Mouse (Mus musculus): Measurements from ENCODE around the gene Cpsf4l. TPM values are rescaled to one million over a fixed set of nuclear protein-coding genes. Genes with fewer than 3 reads are reported as not detected.

Gene Cpsf4l
- total RNA-seq, 1 experiment = 19.6 TPM

GRCm38 (mm10) chr11:113729239-113729638, 19.4 kb upstream of the Cpsf4l start:
- peaks cover 33% of the 10 kb centered on the region for H3K36me3 ChIP-seq (ENCODE audit: control insufficient read depth, insufficient read depth, low read length, poor library complexity, severe bottlenecking)
- no peak overlapping the region for H3K4me3 ChIP-seq (ENCODE audit: insufficient read depth in 1 of 2, low read depth in 1 of 2, low read length in 2 of 2, poor library complexity in 1 of 2, severe bottlenecking in 1 of 2)
- 0 out of 2 replicates have a peak overlapping the region, but pooled peaks have one; percentile 17 for H3K9ac ChIP-seq (ENCODE audit: insufficient read depth, low read depth, low read length, poor library complexity, severe bottlenecking)
- no peak overlapping the region for H3K27ac ChIP-seq (ENCODE audit: insufficient read depth, low read depth, low read length, poor library complexity, severe bottlenecking)
- DNase-seq (ENCODE audit: low read depth, low spot score) = no peak
- H3K4me1 ChIP-seq (ENCODE audit: control insufficient read depth in 2 of 2, insufficient read depth in 2 of 2, low read length in 2 of 2, poor library complexity in 1 of 2) = peaks cover 2 to 22% of the 10 kb centered on the region in 2 experiments; a peak in 2 of 4 replicates
- in situ Hi-C loops (cut with MboI; ENCODE audit: low sequenced_read_pairs in 2 of 2, unreplicated experiment in 2 of 2) = no loop called here
- TF ChIP-seq CHD2 (IDR thresholded peaks at IDR 0.05; ENCODE audit: low read depth, low read length) (no peak), HCFC1 (IDR thresholded peaks at IDR 0.05; ENCODE audit: borderline replicate concordance, insufficient read depth, low read length) (no peak)
- H3K9me3 ChIP-seq (ENCODE audit: control insufficient read depth, insufficient read depth, low read depth, low read length) = no peaks in the 10 kb centered on the region

DNA sequence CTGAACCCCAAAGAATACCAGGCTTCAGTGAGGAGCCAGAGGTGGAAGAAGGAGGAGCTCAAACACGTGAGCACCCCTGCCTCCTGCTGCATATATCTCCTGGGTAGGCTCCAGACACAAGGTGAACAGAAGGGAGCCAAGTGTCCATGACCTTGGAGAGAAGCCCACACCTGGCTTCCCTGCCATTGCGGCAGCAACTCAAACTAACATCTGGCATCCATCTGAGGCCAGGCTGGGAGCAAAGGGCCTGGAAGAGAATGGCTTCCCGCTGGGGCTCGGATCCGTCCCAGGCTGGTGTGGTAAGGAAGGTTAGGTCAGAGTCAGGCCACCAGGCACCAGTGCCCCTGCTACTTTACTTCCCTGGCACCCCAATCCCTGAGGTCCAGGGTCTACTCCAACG, 18.2 kb upstream of the Cpsf4l start:
- Histone ChIP-seq H3K27ac (ENCODE audit: insufficient read depth, low read depth, low read length, poor library complexity, severe bottlenecking) (no peak overlapping the region), H3K36me3 (ENCODE audit: control insufficient read depth, insufficient read depth, low read length, poor library complexity, severe bottlenecking) (peaks cover 33% of the 10 kb centered on the region), H3K4me3 (ENCODE audit: insufficient read depth in 1 of 2, low read depth in 1 of 2, low read length in 2 of 2, poor library complexity in 1 of 2, severe bottlenecking in 1 of 2) (no peak overlapping the region), H3K9ac (ENCODE audit: insufficient read depth, low read depth, low read length, poor library complexity, severe bottlenecking) (no peak overlapping the region), H3K4me1 (ENCODE audit: control insufficient read depth in 2 of 2, insufficient read depth in 2 of 2, low read length in 2 of 2, poor library complexity in 1 of 2) (peaks cover 1 to 22% of the 10 kb centered on the region in 2 experiments; a peak in 2 of 4 replicates), H3K9me3 (ENCODE audit: control insufficient read depth, insufficient read depth, low read depth, low read length) (no peaks in the 10 kb centered on the region)
- in situ Hi-C loops (cut with MboI; ENCODE audit: low sequenced_read_pairs in 2 of 2, unreplicated experiment in 2 of 2) = no loop called here
- no peak for TF ChIP-seq CHD2 (IDR thresholded peaks at IDR 0.05; ENCODE audit: low read depth, low read length)
- TF ChIP-seq HCFC1 (IDR thresholded peaks at IDR 0.05; ENCODE audit: borderline replicate concordance, insufficient read depth, low read length) = no peak
- no peak for TF ChIP-seq ZNF384 (IDR thresholded peaks at IDR 0.05; ENCODE audit: low read depth, low read length)
- no peak for TF ChIP-seq ZC3H11A (IDR thresholded peaks at IDR 0.05; ENCODE audit: borderline replicate concordance, low read depth, low read length)
- TF ChIP-seq MAFK (IDR thresholded peaks at IDR 0.05; ENCODE audit: insufficient read depth, low read depth, low read length) = no peak
- DNase-seq (ENCODE audit: low read depth, low spot score) = no peak

GRCm38 (mm10) chr11:113726994-113727888, 17.4 kb upstream of the Cpsf4l start:
- TF ChIP-seq MAFK (IDR thresholded peaks at IDR 0.05; ENCODE audit: insufficient read depth, low read depth, low read length) (no peak), HCFC1 (IDR thresholded peaks at IDR 0.05; ENCODE audit: borderline replicate concordance, insufficient read depth, low read length) (no peak), CHD2 (IDR thresholded peaks at IDR 0.05; ENCODE audit: low read depth, low read length) (no peak), ZNF384 (IDR thresholded peaks at IDR 0.05; ENCODE audit: low read depth, low read length) (no peak), ZC3H11A (IDR thresholded peaks at IDR 0.05; ENCODE audit: borderline replicate concordance, low read depth, low read length) (no peak)
- in situ Hi-C loops (cut with MboI; ENCODE audit: low sequenced_read_pairs in 2 of 2, unreplicated experiment in 2 of 2) = no loop called here
- peaks cover 4 to 23% of the 10 kb centered on the region in 2 experiments; a peak in 2 of 4 replicates for H3K4me1 ChIP-seq (ENCODE audit: control insufficient read depth in 2 of 2, insufficient read depth in 2 of 2, low read length in 2 of 2, poor library complexity in 1 of 2)
- no peak overlapping the region for H3K27ac ChIP-seq (ENCODE audit: insufficient read depth, low read depth, low read length, poor library complexity, severe bottlenecking)
- no peak overlapping the region for H3K9ac ChIP-seq (ENCODE audit: insufficient read depth, low read depth, low read length, poor library complexity, severe bottlenecking)
- H3K4me3 ChIP-seq (ENCODE audit: insufficient read depth in 1 of 2, low read depth in 1 of 2, low read length in 2 of 2, poor library complexity in 1 of 2, severe bottlenecking in 1 of 2) = no peak overlapping the region
- DNase-seq (ENCODE audit: low read depth, low spot score) = no peak
- H3K36me3 ChIP-seq (ENCODE audit: control insufficient read depth, insufficient read depth, low read length, poor library complexity, severe bottlenecking) = peaks cover 33% of the 10 kb centered on the region
- no peaks in the 10 kb centered on the region for H3K9me3 ChIP-seq (ENCODE audit: control insufficient read depth, insufficient read depth, low read depth, low read length)

DNA sequence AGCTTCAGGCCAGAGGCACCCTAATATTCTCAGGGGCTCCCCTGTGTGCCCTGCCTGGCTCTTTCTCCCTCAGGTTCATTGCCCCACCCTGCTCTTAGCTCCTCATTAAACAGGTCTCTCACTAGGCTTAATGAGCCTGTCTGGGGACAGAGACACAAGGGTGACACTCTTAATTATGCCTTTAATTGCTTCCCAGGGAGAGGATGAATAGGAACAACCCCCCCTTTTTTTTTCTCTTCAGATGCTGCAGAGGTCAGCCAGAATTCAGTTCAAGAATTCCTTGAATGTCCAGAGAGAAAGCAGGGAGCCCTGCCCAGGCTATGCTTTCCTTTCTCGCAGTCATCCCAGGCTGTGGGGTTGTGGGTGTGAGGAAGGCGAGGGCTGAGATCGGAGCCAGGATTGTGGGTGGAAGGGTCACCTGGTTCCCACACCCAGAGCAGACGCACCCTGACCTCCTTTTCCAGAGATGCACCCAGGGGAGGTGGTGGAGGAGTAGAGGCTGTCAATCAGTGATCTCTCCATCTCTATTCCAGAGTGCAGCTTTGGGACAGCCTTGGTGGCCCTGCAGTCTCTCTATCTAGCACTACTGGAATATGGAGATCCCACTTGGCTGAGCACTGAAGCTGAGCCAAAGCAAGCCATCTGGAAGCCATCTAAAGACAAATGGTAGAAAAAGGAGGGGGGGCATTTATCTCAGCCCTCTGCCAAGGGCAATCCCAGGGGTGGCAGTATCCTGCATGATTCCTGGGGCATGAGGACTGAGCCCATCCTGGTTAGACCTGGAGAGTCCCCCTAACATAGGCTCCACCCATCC, 15.6 kb upstream of the Cpsf4l start:
- peaks cover 4 to 20% of the 10 kb centered on the region in 2 experiments; a peak in 2 of 4 replicates for H3K4me1 ChIP-seq (ENCODE audit: control insufficient read depth in 2 of 2, insufficient read depth in 2 of 2, low read length in 2 of 2, poor library complexity in 1 of 2)

More for the DNA sequence above, 15.6 kb upstream of the Cpsf4l start:
- peaks cover 33% of the 10 kb centered on the region for H3K36me3 ChIP-seq (ENCODE audit: control insufficient read depth, insufficient read depth, low read length, poor library complexity, severe bottlenecking)
- in situ Hi-C loops (cut with MboI; ENCODE audit: low sequenced_read_pairs in 2 of 2, unreplicated experiment in 2 of 2) = no loop called here
- no peaks in the 10 kb centered on the region for H3K9me3 ChIP-seq (ENCODE audit: control insufficient read depth, insufficient read depth, low read depth, low read length)
- H3K4me3 ChIP-seq (ENCODE audit: insufficient read depth in 1 of 2, low read depth in 1 of 2, low read length in 2 of 2, poor library complexity in 1 of 2, severe bottlenecking in 1 of 2) = no peak overlapping the region
- H3K9ac ChIP-seq (ENCODE audit: insufficient read depth, low read depth, low read length, poor library complexity, severe bottlenecking) = no peak overlapping the region
- no peak for TF ChIP-seq ZC3H11A (IDR thresholded peaks at IDR 0.05; ENCODE audit: borderline replicate concordance, low read depth, low read length)
- DNase-seq (ENCODE audit: low read depth, low spot score) = no peak
- no peak overlapping the region for H3K27ac ChIP-seq (ENCODE audit: insufficient read depth, low read depth, low read length, poor library complexity, severe bottlenecking)
